Mouse (Mus musculus) stomach, embryonic 16.5 days (tissue): ENCODE results near the gene Eif3a. TPM values are rescaled to one million over a fixed set of nuclear protein-coding genes. Genes with fewer than 3 reads are reported as not detected.

Source experiments
- ATAC-seq: fragments of 200-750 bp; cut with Nextera tagmentation; 2 replicates; pipeline ENCODE4 v1.8.0; 2017; ENCODE audit warnings: moderate number of reproducible peaks, moderate TSS enrichment; ENCODE audit not compliant: insufficient read depth, low FRiP score
- H3K27ac ChIP-seq: fragments of 300-500 bp; sonication (generic); 2 replicates; pipeline ENCODE4 v1.5.1; 2014; ENCODE audit warnings: low read length
- H3K27me3 ChIP-seq: fragments of 300-500 bp; sonication (generic); 2 replicates; pipeline ENCODE4 v1.6.1; 2014; ENCODE audit warnings: low read length, control low read depth, mixed read lengths; ENCODE audit not compliant: control insufficient read depth, insufficient read depth
- H3K36me3 ChIP-seq: fragments of 300-500 bp; sonication (generic); 2 replicates; pipeline ENCODE4 v1.6.1; 2014; ENCODE audit warnings: low read length; ENCODE audit not compliant: control insufficient read depth, insufficient read depth
- H3K4me1 ChIP-seq: fragments of 300-500 bp; sonication (generic); 2 replicates; pipeline ENCODE4 v1.6.1; 2014; ENCODE audit warnings: low read length, control low read depth, mixed read lengths; ENCODE audit not compliant: control insufficient read depth, insufficient read depth
- H3K4me2 ChIP-seq: fragments of 300-500 bp; sonication (generic); 2 replicates; pipeline ENCODE4 v1.6.1; 2014; ENCODE audit warnings: low read depth, low read length, mixed read lengths
- H3K4me3 ChIP-seq: fragments of 300-500 bp; sonication (generic); replicated peaks from 2 replicates; pipeline ENCODE4 v1.5.1; 2014; ENCODE audit warnings: mild to moderate bottlenecking, low read length
- H3K9ac ChIP-seq: fragments of 300-500 bp; sonication (generic); 2 replicates; pipeline ENCODE4 v1.6.1; 2014; ENCODE audit warnings: low read length
- H3K9me3 ChIP-seq: fragments of 300-500 bp; sonication (generic); replicated peaks from 2 replicates; pipeline ENCODE4 v1.6.1; 2016; ENCODE audit warnings: low read length, control low read depth; ENCODE audit not compliant: control insufficient read depth
- WGBS: fragments of 180-500 bp; shearing (Covaris S2); extraction: QIAGEN DNeasy Blood & Tissue Kit; methylation state at CpG from one replicate; pipeline ENCODE4 v1.1.7; 2014; 5-methylcytosine and 5-hydroxymethylcytosine counted together
- polyA plus RNA-seq: library from polyadenylated mRNA; unstranded; fragments of >200 nt; fragmentation: Nextera tagmentation; extraction: Ambion mirVana; gene quantifications from 2 replicates; pipeline ENCODE4 v1.2.1, GENCODE M21; 2015

Eif3a gene
- polyA plus RNA-seq, 1 experiment from 2014 or later = 129 TPM

GRCm38 (mm10) chr19:60755438-60756191 is 34.8 kb downstream of the Eif3a start, which contains the start of gene Nanos1:
Gene Nanos1 (plus strand): TSS chr19:60755987.
- Histone ChIP-seq H3K27ac (no peak within 1 kb of the TSS; the same call in 1 of the 2 replicates), H3K9ac (peak within 1 kb of the TSS; percentile 77), H3K36me3 (peaks cover under 1% of the 10 kb centered on the region; the same call in 1 of the 2 replicates), H3K9me3 (no peaks in the 10 kb centered on the region), H3K4me2 (peak within 1 kb of the TSS; percentile 100), H3K27me3 (no peaks in the 10 kb centered on the region), H3K4me1 (peaks cover 7% of the 10 kb centered on the region), H3K4me3 (peak within 1 kb of the TSS; percentile 73)
- WGBS = under 1% methylated on average over 49 of the region's 58 CpGs
- peak; percentile 94 for ATAC-seq

- H3K4me1 ChIP-seq = no peaks in the 10 kb centered on the region
- H3K4me3 ChIP-seq = no peak overlapping the region
- no peak overlapping the region for H3K27ac ChIP-seq
- H3K4me2 ChIP-seq = no peak overlapping the region
- ATAC-seq = no peak
- no peaks in the 10 kb centered on the region for H3K9me3 ChIP-seq
- H3K9ac ChIP-seq = no peak overlapping the region
- no peaks in the 10 kb centered on the region for H3K27me3 ChIP-seq
- H3K36me3 ChIP-seq = no peaks in the 10 kb centered on the region
- 50% methylated on average over 1 of the region's 1 CpGs for WGBS
These were observed 42.7 kb downstream of the Eif3a start for GRCm38 (mm10) chr19:60747801-60748200.

GRCm38 (mm10) chr19:60743767-60744547 is 46.5 kb downstream of the Eif3a start:
- Histone ChIP-seq H3K4me2 (no peak overlapping the region), H3K9ac (no peak overlapping the region), H3K27ac (no peak overlapping the region), H3K36me3 (no peaks in the 10 kb centered on the region), H3K4me3 (no peak overlapping the region), H3K9me3 (no peaks in the 10 kb centered on the region), H3K4me1 (no peaks in the 10 kb centered on the region), H3K27me3 (no peaks in the 10 kb centered on the region)
- 61% methylated on average over 5 of the region's 5 CpGs for WGBS
- ATAC-seq = no peak

- Histone ChIP-seq H3K9me3 (no peaks in the 10 kb centered on the region), H3K9ac (no peak overlapping the region), H3K27me3 (no peaks in the 10 kb centered on the region), H3K36me3 (no peaks in the 10 kb centered on the region), H3K4me3 (no peak overlapping the region), H3K27ac (no peak overlapping the region), H3K4me2 (no peak overlapping the region), H3K4me1 (no peaks in the 10 kb centered on the region)
- no peak for ATAC-seq
- WGBS = 53% methylated on average over 1 of the region's 1 CpGs
These were observed 49.9 kb downstream of the Eif3a start for GRCm38 (mm10) chr19:60740560-60740959.

GRCm38 (mm10) chr19:60731966-60732365 is 58.5 kb downstream of the Eif3a start:
- Histone ChIP-seq H3K27ac (no peak overlapping the region), H3K27me3 (no peaks in the 10 kb centered on the region), H3K4me2 (no peak overlapping the region), H3K9me3 (no peaks in the 10 kb centered on the region), H3K4me1 (no peaks in the 10 kb centered on the region), H3K9ac (no peak overlapping the region), H3K4me3 (no peak overlapping the region), H3K36me3 (no peaks in the 10 kb centered on the region)
- WGBS = 75% methylated on average over 1 of the region's 1 CpGs
- no peak for ATAC-seq

- H3K27me3 ChIP-seq = no peaks in the 10 kb centered on the region
- no peak overlapping the region for H3K9ac ChIP-seq
- no peaks in the 10 kb centered on the region for H3K9me3 ChIP-seq
- H3K4me2 ChIP-seq = no peak overlapping the region
- no peaks in the 10 kb centered on the region for H3K36me3 ChIP-seq
- H3K4me1 ChIP-seq = no peaks in the 10 kb centered on the region
- no peak overlapping the region for H3K27ac ChIP-seq
- 64% methylated on average over 1 of the region's 1 CpGs for WGBS
- ATAC-seq = no peak
- H3K4me3 ChIP-seq = no peak overlapping the region
These were observed 59.2 kb downstream of the Eif3a start for GRCm38 (mm10) chr19:60731299-60731698.

GRCm38 (mm10) chr19:60730281-60730852 is 60.1 kb downstream of the Eif3a start:
- Histone ChIP-seq H3K4me3 (no peak overlapping the region), H3K9me3 (no peaks in the 10 kb centered on the region), H3K9ac (no peak overlapping the region), H3K27ac (no peak overlapping the region), H3K36me3 (no peaks in the 10 kb centered on the region), H3K4me1 (no peaks in the 10 kb centered on the region), H3K27me3 (no peaks in the 10 kb centered on the region), H3K4me2 (no peak overlapping the region)
- 45% methylated on average over 2 of the region's 2 CpGs for WGBS
- no peak for ATAC-seq

- H3K4me1 ChIP-seq = no peaks in the 10 kb centered on the region
- no peak for ATAC-seq
- no peak overlapping the region for H3K27ac ChIP-seq
- H3K9ac ChIP-seq = no peak overlapping the region
- no peak overlapping the region for H3K4me2 ChIP-seq
- no peaks in the 10 kb centered on the region for H3K9me3 ChIP-seq
- 84% methylated on average over 2 of the region's 2 CpGs for WGBS
- H3K4me3 ChIP-seq = no peak overlapping the region
- H3K36me3 ChIP-seq = no peaks in the 10 kb centered on the region
- H3K27me3 ChIP-seq = no peaks in the 10 kb centered on the region
These were observed 74.1 kb downstream of the Eif3a start for GRCm38 (mm10) chr19:60716381-60716780.

GRCm38 (mm10) chr19:60712577-60712976 is 77.9 kb downstream of the Eif3a start:
- no peaks in the 10 kb centered on the region for H3K4me1 ChIP-seq
- no peak for ATAC-seq
- 78% methylated on average over 2 of the region's 2 CpGs for WGBS
- H3K9ac ChIP-seq = no peak overlapping the region
- H3K27me3 ChIP-seq = no peaks in the 10 kb centered on the region
- H3K4me3 ChIP-seq = no peak overlapping the region
- H3K36me3 ChIP-seq = no peaks in the 10 kb centered on the region
- H3K9me3 ChIP-seq = no peaks in the 10 kb centered on the region
- no peak overlapping the region for H3K27ac ChIP-seq
- no peak overlapping the region for H3K4me2 ChIP-seq
